Mouse (Mus musculus) spleen, adult 12 weeks (tissue): ENCODE results near the gene Fbrsl1.
A peak's percentile ranks its signal among the peaks of the same experiment; 100 is the strongest.

Experiments used
- DNase-seq: peaks from one replicate; pipeline ENCODE4 v3.0.0; 2022; ENCODE audit warnings: low spot score

Fbrsl1 gene

GRCm38 (mm10) chr5:110448436-110449134 is at the start of gene Fbrsl1:
TSS of gene Fbrsl1 (minus strand) at chr5:110448503.
- DNase-seq: peak; percentile 89

DNA sequence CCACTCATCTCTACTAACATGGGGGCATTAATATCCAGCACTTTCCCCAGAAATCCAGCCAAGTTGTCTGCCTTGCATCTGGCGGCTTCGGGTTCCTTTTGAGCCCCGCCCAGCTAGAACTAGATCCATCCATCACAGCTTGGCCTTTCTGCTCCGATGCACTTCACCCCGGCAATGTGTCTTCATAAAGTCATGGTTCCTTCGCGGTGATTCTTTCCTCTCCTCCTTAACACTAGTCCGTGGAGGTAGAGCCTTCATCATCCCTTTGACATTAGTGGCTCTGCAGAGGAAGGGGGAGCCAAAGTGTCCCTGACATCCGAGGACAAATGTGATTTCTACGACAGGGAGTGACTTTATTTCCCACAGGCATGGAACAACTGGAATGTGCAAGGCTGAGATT is 49.8 kb upstream of the Fbrsl1 start:
- DNase-seq: no peak

- no peak for DNase-seq
These were observed 49.3 kb upstream of the Fbrsl1 start for GRCm38 (mm10) chr5:110497556-110497955.

GRCm38 (mm10) chr5:110495051-110495450 is 46.7 kb upstream of the Fbrsl1 start:
- no peak for DNase-seq

- no peak for DNase-seq
These were observed 46.1 kb upstream of the Fbrsl1 start for GRCm38 (mm10) chr5:110494396-110494795.

DNA sequence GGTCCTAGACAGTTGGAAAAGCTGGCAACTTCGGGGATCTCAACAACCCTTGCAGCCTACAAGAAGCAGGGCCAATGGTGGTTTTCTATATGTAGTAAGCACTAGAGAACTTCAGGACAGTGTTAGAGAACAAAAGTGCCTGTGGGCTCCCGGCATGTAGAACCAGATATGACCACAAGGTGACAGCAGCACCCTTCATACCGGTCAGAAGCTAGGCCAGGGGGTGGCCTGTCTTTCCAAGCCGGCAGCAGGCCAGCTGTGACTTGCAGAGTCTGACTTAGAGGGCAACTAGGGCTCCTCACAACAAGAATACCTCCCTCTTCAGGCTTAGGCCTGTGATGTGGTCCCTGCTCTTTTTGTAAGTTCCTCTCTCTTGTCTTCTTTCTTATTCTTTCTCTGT is 45.5 kb upstream of the Fbrsl1 start:
- DNase-seq: peak; percentile 5

- DNase-seq: no peak
These were observed 41.3 kb upstream of the Fbrsl1 start for GRCm38 (mm10) chr5:110489639-110490038.

DNA sequence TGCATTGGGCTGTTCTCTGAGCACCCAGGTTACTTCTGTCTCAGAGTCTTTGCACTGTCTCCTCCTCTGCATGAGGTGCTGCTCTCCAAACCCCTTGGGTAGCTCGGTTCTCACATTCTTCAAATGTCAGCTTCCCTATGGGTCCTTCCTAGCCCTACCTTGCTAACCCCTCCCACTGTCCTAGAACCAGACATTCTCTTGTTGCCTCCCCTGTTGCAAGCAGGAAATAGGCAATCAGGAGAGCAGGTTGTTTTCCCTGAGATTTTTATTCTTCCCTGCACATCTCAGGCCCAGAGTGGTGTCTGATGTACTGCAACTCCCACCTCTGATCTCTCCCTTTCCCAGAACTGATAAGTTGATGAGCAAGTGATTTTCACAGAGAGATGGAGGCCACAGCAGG is 39.6 kb upstream of the Fbrsl1 start:
- no peak for DNase-seq

DNA sequence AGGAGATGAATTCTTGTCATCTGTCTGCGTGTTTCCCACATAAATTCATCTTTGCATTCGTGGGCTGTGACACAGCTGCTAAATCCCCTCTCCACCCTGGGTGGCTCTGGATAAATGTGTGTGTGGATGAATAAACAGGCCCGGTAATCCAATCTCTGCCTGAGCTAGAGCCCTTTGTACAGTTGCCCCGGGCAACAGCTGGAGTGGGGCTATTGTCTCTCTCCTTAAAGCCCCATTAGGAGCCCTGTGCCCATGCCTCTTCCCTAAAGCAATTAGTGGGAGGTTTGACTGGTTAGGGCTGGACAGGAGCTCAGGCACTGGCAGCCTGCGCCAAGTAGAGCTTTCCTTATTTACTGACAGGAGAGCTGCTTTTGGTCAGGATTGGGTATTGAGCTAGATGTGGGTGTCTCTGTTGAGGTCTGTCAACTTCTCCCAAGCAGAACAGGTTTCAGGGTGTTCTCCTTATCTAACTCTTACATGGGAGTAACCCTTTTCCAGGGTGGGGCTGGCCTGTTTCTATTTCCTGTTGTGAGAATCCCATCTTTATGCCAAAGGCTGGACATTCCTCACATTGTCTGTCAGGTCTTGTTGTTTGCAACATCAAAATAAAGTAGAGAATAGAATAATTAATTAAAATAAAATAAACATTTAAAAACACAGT is 38.5 kb upstream of the Fbrsl1 start:
- no peak for DNase-seq

DNA sequence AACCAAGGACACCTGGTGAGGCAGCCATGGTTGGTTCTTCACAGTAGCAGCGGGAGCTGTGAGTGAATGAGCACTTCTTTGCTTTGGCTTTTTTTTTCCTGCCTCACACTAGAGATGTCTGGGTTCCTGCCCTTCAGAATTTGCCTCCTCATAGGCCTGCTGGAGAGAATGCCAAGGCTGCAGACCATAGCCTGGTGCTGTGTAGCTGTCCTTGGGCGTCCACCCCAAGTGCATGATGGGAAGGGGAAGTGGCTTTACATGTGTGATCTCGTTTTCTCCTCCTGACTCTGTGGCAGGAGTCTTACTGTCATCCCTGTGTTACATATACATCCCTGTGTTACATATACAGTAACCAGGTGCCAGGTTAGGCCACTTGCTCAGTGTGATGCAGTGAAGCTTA is 36.4 kb upstream of the Fbrsl1 start:
- no peak for DNase-seq

GRCm38 (mm10) chr5:110479228-110479627 is 30.9 kb upstream of the Fbrsl1 start:
- no peak for DNase-seq

GRCm38 (mm10) chr5:110474156-110474555 is 25.9 kb upstream of the Fbrsl1 start:
- DNase-seq: no peak

DNA sequence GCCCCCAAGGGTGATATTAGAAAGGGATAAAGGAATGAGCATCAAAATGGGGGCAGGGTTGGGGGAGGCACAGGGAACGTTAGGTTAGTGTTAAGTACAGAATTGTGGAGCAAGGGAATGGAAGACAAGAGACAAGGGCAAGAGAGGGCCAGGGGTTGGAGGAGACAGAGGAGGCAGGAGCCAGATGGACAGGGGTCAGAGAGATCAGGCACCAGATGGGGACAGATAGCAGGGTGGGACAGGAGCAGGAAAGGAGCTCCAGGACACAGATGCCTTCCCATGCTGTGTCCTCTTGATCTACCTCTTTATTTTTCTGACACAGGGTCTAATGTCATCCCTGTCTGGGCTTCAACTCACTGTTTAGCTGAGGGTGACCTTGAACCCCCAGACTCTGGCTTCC is 24.5 kb upstream of the Fbrsl1 start:
- DNase-seq: no peak

DNA sequence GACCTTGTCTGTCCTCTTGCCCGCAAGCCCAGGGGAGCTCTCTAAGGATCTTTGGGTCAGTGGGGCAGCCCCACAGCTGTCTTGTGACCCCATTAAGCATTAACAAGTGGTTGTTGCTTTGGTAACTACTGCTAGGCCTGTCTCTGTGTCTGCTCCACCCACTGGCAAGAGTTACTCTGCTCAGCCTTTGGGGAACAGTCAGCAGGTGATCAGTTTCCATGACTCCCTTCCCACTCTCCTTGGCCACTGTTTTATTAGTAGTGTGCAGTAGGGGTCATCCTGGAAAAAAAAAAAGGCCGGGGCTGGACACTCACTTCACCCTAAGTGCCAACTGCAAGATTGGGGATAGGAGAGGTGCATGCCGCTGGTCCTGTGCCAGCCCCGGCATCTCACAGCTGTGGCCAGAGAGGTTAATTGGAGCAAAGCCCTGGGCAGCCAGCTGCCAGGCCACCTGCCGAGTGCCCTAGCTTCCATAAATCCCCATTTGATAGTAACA is 23.7 kb upstream of the Fbrsl1 start:
- DNase-seq: no peak

DNA sequence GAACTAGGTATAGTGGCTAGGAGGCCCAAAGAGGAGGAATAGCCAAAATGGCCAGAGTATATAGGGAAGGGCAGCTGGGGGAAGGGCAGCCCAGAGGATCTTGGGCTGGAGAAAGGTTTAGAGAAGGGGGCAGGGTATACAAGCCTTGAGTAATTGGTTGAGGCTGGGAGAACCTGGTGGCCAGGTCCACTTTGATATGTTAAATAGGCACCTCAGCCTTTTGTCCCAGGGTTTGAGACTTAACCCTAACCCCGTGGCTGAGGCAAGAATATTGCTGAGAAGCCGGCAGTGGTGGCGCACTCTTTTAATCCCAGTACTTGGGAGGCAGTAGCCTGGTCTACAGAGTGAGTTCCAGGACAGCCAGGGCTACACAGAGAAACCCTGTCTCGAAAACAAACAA is 23.0 kb upstream of the Fbrsl1 start:
- no peak for DNase-seq

GRCm38 (mm10) chr5:110469227-110469925 is 21.1 kb upstream of the Fbrsl1 start:
- DNase-seq: no peak

- DNase-seq: no peak
These were observed 20.0 kb upstream of the Fbrsl1 start for GRCm38 (mm10) chr5:110468296-110468695.

DNA sequence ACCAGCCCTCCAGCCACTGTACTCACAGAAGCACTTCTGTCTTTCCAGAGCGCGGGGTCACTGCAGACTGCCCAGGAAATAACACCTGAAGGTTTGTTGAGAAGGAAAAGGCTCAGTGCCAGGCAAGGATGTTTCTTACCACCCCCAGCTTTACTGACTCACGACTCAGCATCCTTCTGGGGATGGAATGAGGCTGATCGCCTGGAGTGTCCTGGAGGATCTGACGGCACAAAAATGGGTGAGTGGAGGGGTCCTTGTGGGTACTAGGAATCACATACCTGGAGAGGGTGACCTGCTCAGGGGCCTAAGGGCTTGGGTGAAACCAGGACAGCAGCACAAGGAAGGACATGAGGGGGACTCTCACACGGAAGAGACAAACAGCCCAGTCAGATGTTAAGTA is 19.4 kb upstream of the Fbrsl1 start:
- DNase-seq: no peak

DNA sequence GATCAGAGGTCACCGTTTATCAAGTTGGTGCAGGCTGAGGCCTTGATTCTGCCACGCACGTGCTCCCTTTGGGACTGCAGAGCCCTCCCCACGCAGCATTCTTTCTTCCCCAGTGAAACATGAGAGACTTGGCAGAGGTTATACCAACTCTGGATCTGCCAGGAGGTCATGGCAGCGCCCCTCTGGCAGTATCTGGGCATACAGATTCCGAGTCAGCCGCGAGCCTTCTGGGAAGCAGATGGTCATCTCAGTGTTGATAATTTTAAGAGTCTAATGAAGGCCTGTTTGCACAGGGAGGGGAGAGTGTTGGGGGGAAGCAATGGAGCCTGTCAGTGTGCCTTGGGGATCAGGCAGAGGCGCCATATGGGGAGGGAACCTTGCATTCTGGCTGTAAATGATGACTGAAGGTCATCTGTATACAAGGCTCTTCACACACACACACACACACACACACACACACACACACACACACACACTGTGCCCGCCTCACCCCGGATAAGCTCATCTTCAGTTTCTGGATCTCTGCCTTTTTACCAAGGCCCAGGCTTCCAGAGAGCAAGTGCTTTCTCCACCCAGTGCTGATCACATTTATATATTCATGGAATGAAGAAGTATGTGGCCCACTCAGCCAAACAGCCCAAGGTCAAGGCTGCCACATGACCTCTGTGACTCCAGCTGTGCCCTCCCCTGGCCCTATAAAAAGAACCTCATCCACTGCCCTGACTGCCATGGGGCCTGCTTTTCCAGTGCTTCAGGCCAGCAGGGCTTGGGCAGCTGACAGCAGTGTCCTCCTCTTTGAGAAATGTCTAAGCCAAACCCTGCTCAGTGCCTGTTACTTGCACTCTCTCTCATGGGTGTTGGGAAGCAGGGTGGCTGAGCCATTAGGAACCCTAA is 18.5 kb upstream of the Fbrsl1 start:
- no peak for DNase-seq

DNA sequence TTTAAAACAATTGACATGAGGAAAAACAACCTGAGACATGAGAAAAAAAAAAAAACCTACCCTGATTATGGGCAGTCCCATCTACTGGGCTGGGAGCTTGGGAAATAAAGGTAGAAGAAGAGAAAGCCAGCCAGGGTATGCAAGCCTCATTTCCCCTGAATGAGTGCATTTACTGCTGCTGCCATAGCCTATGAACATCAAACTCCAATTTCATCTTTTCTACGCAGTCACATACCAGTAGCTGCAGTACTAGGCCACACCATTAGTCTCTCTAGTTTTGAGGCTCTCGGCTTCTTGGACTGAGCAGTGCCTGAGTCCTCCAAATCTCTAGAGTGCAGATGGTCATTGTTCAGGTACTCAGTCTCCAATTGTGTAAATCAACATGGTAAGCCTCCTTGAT is 14.3 kb upstream of the Fbrsl1 start:
- no peak for DNase-seq

DNA sequence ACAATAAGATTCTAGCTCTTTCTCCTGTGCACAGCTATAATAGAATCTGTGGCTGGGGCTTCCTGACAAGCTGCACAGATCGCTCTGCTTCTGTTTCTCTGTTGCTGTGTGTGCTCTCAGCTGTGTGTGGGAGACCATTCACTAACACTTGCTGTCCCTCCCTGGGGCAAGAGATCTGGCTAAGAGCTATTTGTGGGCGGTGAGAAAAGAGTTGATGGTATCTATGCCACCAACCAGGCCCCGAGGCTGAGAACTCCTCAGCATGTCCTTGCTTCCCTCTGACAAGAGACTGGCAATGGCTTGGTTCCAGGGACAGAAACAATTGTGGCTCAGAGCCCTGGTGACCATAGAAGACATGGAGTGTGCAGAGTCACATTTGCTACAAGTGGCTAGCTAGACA is 10.6 kb upstream of the Fbrsl1 start:
- DNase-seq: no peak

GRCm38 (mm10) chr5:110455272-110455671 is 7.0 kb upstream of the Fbrsl1 start:
- no peak for DNase-seq
